Mouse (Mus musculus): Measurements from ENCODE around the gene Gm21988.

The Gm21988 gene

DNA sequence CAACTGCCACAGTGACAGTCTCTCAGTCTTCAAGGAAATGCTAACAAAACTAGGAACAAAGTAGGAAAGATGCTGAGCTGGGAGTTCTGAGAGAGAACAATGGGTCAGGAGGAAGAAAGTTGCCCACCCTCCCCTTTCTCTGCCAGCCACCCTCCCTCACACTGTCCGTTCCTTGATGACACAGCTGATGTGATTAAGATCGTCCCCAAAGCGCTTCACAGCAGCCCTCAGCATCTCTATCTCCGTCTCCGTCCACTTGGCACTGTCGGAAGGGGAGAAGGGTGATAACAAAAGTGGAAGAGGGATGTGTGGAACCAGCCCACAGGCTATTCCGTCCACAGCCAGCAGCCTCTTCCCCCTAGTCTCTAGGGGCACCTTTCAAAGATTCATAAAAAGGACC lies 2.9 kb downstream of the Gm21988 start:
- DNase-seq (ENCODE audit: low read depth, low spot score): no peak

DNA sequence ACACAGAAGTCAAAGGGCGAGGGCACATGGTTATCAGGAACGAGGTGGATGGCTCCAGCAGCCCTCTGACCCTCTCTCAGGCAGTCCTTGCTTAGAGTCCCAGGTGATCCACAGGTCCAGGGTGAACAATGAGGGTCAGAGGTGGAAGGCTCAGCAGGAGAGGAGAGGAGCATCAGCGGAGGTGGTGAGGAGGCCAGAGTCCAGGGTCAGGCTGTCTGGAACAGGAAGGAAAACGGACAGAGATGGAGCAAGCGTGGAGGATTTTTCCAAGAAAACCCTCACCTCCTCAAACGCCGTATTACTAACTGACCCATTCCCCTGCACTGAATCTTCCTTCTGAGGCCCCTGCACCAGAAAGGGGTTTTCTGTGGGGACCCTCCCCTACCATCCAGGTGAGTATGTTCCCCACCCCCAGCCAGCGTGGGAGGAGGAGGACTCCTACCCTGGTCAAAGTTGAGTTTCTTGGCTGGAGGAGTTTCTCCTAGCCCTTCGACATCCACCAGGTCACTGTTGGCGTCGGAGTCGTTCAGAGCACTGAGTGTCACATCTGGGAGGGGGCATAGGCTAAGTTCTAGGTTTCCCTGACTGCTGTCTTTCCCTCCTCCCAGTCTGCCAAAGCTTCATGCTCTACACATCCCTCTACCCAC lies 4.3 kb downstream of the Gm21988 start:
- no peak for DNase-seq (ENCODE audit: low read depth, low spot score)

DNA sequence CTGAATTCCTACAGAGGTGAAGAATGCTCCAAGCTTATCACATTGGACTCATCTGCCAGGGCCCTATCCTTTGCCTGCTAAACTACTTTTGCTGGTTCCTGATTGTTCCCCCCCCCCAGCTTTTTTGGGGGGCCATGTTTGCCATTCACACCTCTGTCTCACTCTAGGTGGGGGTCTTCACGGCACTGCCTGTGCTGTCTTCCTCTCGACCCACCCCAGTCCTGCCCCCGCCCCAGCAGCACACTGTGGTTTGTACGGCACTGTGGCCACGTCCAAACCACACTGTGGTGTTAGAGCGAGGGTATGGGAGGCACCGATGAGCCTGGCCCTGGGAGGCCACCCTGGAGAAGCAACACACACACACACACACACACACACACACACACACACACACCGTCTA lies 5.1 kb downstream of the Gm21988 start:
- DNase-seq (ENCODE audit: low read depth, low spot score): no peak

DNA sequence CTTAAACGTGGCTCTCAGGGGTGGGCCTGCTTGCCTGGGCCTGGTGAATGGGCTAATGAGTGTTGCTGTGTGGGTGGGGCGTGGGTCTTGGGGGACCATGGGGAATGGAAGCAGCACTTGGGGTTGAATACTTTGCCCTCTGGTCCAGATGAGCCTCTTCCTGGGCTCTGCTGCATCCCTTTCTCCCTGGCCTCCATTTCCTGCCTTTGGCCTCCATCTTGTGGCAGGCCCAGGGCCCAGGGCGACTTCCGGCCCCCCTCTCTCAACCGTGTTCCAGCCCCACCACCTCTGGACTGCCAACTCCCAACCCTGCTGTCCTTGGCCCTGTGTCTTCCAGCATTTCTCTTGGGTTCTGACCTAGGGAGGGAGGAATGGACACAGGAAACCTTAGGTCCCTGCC lies 5.6 kb downstream of the Gm21988 start:
- DNase-seq (ENCODE audit: low read depth, low spot score): no peak

DNA sequence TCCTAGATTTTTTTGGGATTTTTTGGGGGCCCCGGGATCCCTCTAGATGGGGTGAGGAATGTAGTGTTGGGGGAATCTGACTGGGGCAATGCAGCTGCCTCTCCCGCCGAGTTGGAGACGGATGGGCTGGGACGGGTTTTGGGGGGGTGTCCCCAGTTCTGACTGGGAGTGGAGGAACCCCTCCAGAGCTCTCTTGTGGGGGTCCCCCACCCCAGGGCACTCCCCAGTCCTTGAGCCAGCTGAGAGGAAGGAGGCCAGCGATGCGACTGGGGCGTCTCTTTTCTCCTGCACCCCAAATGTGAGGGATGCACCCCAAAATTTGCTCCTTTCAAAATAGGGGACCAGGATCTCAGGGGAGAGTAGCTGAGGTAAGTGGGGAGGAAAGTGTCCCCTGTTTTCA lies 6.6 kb downstream of the Gm21988 start:
- DNase-seq (ENCODE audit: low read depth, low spot score): no peak

DNA sequence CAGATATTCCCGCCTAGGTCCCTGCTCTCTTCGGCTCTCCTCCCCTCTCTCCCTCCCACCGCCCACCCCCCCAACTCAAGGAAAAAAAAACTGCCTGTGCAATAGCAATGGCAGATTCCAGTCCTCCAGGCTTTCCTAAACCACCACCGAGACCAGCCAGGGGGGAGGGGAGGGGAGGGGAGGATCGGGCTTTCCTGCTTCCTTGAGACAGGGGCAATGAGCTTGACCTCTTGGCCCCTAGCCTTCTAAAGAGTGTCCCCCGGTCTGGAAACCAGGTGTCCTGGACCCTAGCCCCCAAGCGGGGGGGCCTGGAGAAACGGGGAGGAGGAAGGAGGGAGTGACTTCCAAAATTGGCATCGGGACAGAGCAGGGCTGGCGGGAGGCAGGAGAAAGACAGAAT lies 7.1 kb downstream of the Gm21988 start:
- DNase-seq (ENCODE audit: low read depth, low spot score): no peak

DNA sequence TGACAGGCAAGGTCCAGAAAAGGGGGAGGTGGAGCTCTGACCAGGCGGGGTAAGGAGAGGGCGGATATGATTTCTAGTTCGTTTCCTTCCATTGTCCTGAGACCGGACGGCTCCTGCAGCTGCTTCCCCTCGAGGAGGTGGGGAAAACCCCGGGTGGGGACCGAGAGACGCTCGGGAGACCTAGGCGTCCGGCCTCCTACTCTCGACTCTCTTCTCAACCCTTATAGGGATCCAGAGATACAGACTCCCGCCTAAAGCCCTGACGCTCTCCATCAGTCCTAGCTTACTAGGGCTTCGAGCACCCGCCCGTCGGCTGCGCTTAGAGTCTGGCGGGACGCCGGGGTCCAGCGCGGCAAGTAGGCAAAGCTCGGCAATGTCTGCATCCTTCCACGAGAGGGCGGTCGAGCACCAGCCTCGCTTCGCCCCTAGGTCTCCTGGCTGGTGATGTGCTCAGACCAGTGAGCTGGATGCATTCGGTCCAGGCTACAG lies 9.3 kb downstream of the Gm21988 start:
- peak; percentile 80 for DNase-seq (ENCODE audit: low read depth, low spot score)

DNA sequence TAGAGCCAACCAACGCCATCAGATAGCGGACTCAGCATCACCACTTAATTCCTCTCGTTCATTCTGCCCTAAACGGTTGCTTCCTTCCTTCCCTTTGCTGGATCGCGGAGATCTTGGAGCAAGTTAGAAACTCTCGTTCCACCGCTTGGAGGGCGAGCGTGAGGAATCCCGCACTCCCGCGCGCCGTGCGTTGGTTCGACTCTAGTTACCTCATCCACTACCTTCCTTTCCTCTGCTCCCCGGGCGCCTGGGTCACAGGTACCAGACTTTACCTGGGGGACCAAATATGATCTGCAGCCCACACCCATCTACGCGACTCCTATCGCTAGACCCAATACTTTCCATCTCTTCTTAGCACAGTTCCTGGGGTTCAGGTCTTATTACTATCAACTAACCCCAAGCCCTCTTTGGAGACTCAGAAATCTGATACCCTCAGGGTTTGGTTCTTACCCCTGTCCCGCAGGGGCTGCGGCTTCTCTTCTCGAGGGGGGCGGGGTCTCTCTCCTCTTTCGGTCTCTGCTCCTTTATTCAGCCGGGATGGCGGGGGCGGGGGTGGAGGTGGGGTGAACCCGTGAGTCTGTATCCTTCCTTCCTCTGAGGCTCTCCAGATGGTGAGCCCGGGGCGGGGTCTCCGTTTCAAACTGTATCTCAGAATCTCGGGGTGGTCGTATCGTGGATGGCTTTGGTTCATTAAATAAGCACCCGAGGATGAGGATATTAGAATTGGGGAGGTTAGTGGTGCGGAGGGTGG lies 10.2 kb downstream of the Gm21988 start, which contains the start of gene Bcl6b:
TSS of gene Bcl6b (minus strand) at position 539 of the 751 bp plus-strand sequence.
- DNase-seq (ENCODE audit: low read depth, low spot score): no peak

DNA sequence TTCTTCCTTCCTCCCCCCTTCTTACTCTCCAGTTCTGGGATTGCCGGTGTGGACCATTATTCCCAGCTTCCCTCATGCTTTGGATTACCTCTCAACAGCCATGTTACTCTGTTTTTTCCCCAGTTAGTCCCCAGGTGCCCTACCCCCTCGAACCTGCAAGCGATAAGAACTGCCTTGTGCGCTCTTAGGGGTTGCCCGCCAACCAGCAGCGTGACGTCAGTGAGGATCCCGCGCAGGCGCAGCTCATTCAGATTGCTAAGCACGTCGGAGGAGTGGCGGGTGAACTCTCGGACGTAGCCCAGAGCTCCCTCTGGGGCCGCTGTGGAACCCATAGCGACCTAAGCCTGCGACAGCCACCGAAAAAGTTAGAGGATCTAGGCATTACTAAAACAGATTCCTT lies 10.8 kb downstream of the Gm21988 start:
- peak; percentile 87 for DNase-seq (ENCODE audit: low read depth, low spot score)

DNA sequence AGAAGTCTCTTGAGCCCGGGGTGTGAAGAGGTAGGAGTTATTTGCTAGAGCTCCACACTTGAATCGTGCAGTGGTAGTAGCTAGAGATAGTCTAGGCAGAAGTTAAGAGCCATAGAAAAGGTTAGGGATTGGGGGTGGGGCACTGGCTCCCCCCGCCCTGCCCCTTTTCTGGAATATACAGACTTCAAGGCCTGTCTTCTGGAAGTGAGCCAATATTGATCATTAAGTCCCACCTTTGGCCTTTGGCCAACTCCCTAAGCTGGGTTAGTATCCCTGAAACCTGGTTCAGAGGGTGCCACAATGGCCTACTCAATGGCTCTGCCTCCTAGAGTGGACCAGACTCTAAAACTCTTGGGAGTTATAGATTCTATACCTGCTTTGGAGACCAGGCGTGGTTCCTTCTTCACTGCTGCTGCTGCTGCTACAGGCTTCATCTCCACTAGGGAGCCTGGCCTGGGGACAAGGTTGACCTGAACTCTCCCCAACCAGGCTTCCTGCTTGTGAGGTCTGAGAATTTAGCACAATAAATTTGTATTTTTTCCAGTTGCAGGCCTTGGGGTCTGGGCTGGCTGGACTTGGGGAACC lies 11.9 kb downstream of the Gm21988 start:
- no peak for DNase-seq (ENCODE audit: low read depth, low spot score)

DNA sequence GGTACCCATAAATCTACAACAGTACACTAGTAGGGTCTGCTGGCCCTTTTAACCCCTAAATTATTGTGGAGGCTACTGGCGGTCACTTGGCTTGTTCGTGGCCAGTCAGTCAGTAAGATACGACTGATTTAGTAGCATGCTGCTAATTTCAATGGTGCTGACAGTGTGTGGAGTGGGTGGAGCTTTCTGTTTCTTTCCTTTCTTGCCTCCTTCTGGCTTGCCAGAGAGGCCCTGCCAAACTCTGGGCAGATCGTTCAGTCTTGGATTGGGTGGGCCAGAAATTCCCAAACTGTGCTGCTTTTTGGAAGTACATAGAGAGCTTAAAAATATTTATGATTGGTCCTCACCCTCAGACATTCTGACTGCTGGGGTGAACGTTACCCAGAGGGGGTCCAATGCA lies 12.5 kb downstream of the Gm21988 start:
- DNase-seq (ENCODE audit: low read depth, low spot score): no peak

DNA sequence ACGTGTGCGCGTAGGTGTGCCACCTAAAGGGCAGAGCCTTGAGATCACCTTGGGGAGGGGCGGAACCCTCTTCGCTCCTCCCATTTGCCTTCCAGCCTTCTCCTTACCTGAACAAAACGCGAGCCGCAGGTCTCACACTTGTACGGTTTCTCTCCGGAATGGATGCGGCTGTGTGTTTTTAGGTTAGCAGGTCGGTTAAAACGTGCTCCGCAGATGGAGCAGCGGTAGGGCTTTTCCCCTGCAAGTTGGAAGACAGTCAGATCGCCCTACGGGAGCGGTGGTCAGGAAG lies 13.1 kb downstream of the Gm21988 start:
- no peak for DNase-seq (ENCODE audit: low read depth, low spot score)

DNA sequence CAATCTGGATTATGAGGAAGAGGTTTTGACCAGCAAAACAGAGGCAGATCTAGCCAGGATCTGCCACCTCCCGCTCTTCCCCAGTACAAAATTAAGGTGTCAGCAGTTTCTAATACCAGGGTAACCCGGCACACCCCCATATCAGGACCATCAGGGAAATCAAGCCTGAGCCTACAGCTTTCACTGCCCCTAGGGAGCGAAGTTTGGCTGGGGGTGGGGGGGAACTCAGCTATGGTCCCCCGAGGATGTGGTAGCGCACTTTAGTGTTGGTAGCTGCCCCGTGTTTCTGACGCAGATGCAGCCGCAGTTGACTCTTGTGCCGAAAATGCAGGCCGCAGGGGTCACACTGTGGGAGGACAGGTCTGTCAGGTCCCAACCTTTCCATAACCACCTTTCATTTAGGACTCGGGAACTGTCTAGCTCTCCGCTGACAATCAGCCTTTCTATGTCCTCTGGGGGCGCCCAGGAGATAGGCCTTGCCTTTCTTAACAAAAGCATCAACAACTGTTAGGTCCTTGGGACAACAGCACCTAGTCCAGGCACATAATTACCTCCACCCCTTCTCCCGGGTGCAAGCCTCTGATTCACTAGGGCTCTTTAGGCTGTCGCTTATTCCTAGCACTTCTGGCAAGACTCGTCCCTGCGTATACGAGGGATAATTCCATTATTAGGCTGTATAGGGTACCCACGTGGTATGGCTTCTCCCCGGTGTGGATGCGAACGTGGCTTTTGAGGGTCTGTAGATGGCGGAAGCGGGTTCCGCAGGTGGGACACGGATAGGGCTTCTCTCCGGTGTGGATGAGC lies 13.6 kb downstream of the Gm21988 start:
- no peak for DNase-seq (ENCODE audit: low read depth, low spot score)

DNA sequence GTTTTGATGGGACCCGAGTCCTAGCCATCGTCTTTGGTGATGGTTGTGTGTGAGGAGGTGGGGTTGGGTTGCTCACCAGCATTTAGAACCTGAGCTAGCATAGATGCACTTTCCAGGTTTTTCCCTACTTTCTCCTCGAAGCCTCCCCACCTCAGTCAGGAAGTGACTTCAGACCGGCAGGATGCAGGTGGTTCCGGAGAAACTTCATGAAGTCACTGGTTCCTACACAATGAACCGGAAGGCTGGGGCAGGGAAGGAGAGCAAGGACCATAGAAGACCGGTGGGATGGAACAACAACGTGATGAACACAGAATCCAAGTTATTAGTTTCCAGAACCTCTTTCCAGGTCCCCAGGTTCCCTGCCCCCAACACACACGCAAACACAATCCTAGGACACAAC lies 15.9 kb downstream of the Gm21988 start:
- no peak for DNase-seq (ENCODE audit: low read depth, low spot score)

DNA sequence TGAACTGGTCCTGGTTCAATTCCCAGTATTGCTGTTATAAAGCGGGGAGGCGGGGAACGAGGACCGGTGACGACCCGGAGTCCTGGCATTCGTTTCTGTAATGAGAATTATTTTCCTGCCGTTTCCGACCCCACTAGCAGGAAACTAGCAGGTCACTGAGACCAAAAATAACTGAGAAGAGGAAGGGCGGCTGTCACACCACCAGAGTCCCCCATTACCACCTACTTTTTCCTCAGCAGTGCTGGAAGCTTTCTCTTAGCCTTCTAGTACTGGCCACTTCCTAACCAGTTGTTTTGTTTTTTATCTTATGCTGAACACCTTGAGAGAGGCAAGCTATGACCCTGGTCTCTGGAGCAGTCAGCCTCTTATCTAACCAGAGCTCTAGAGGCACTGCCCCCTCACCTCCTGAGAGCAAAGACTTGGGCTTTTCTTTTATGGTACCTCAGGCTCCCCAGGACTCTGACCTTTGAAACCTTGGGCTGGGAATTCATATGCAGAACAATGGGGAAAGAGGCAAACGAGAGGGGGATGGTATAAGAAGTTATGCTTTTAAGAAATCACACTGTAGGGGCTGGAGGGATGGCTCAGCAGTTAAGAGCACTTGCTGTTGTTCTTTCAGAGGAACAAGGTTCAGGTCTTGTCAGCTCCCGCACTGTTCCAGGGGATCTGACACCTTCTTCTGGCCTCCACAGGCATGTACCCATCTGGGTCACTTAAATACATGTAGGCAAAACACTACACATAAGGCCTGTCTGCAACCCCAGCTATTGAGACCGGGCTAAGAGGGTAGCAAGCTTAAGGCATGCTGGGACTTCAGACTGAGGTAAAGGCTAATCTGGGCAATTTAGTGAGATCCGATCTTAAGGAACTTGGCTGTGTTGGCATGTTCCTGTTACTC lies 17.8 kb downstream of the Gm21988 start:
- no peak for DNase-seq (ENCODE audit: low read depth, low spot score)

DNA sequence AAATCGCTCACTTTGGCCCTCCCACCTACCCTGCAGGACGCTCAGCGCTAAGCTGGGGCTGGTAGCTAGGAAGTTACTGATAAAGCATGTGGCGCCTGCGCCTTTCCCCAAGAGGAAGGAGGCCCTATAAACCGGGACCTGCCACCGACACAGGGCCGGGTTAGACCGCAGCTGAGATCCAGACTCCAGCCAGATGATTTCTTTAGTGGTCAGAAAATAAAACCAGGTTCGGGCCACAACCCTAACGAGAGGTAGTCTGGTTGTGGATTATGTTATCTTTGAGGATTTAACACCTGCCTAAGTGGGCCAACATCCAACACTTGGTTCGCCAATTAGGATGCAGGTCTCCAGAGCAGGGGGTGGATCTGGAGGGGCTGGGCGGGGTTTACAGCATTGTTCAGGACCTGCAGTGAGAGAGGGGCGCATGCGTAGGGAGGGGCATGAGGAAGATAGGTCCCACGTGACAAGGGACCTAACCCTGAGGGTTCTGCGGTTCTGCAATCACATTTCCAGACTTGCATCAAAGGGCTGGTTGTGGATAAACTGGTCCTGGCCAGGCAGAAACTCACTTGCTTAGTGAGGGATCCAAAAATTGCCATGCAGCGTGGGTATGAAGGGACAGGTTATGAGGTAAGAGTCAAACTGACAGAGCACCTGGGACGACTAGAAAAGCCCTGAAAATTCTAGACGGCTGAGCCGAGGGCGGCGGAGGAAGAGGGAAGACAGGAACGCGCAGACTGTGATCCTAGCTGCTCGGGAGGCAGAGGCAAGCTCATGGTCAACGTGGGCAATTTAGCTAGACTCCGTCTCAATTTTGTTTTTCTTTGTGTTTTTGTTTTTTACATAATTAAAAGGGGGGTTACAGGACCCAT lies 18.7 kb downstream of the Gm21988 start, which contains the start of gene Slc16a13:
TSS of gene Slc16a13 (minus strand) at position 334 of the 872 bp plus-strand sequence.
- DNase-seq (ENCODE audit: low read depth, low spot score): peak; percentile 96

DNA sequence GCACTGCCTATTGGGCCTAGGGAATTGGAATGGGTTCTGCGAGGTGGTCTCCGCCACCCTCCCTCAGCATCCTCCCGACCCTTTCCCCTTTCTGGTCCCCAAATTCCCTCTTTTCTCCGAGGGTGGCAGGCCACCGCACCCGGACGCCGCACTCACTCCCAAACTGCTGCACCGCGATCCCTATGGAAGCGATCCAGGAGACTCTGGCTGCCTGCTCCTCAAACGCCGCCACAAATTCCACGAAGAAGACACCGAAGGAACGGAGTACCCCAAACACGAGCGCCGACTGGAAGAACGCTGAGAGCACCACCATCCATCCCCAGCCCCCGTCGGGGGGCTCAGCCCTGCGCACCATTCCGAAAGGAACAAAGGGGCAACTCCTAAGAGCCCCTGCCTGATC lies 19.3 kb downstream of the Gm21988 start:
- no peak for DNase-seq (ENCODE audit: low read depth, low spot score)

DNA sequence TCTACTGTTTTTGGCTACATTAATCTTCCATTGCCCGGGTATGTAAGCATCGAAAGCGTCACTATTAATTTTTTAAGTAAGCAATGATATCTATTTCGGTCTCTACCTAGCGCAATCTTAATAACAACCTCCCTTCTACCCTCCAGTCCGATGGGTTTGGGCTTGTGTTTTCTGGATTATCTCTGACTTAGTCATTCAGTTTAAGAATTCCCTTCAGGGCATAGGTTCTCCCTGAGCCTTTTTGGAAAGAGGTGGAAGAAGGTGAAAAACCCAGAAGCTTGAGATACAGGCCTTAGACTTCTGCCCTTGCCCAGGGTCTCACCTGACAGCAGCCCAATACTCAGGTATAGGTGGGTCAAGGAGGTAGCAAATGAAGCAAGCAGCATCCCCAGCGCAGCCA lies 19.8 kb downstream of the Gm21988 start:
- no peak for DNase-seq (ENCODE audit: low read depth, low spot score)

DNA sequence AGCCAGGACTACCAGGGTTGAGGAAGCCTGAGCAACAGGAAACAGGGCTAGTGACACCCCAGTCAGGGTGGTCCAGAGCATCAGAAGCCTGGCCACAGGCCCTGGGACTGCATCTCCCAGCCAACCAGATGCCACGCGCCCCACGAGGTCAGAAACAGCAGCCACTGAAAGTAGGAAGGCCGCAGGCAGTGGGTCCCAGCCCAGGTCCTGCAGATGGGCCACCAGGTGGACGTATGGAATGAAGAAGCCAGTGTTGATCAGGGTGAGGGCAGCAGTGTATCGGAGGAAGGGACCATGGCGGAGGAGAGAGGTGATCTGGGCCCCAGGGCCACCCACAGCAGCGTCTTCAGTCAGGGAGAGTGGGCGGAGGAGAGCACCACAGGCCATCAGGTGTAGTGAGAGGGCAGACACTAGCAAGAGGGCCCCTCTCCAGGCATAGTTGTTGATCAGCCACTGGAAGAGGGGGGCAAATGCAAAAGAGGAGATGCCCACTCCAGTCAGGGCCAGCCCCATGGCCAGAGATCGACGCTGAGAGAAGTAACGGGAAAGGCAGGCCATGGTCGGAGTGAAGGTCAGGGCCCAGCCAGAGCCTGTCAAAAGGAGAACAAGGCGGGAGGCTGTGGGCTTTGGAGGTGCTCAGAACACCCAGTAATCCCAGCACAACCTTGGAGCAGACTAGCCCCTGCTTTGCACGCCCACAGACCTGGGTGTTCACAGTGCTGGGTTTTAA lies 20.7 kb downstream of the Gm21988 start:
- DNase-seq (ENCODE audit: low read depth, low spot score): no peak
